Mouse (Mus musculus): ENCODE data around the gene Gm11757. TPM values are rescaled to one million over a fixed set of nuclear protein-coding genes. Genes with fewer than 3 reads are reported as not detected.
"Not testable (repeated sequence)": the region's sequence is repeated elsewhere in the genome, so short reads cannot be mapped to it uniquely, and the experiment has no call there.

The Gm11757 gene
- polyA plus RNA-seq (2015; fragmentation: Nextera tagmentation; extraction: Ambion mirVana) = not detected in 2 replicates

DNA sequence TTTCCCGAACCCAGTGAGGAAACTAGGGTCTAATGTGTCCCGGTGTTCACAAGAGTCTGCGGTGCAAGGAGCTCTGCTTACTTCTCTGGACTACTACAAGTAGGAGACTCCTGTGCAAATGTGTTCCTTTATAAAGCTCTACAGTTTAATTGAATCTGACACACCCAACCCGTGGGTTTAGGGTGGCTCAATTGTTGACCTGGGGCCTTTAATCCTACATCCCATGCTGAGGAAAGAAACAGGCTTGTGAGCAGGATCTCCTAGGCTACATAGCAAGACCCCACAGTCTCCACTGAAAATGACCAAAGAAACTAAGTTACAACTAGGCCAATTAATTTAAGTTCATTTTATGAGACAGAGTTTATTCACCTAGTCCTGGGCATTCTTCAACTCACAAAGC, at the start of gene Gm11757:
Gene Gm11757 (minus strand): TSS at position 101 of the 400 bp plus-strand sequence.
- not testable (repeated sequence) for H3K27ac ChIP-seq; H3K36me3 ChIP-seq (ENCODE audit: insufficient read depth, low read length); H3K9ac ChIP-seq (ENCODE audit: low read depth, low read length); H3K27me3 ChIP-seq (ENCODE audit: insufficient read depth, low read length); DNase-seq (ENCODE audit: low spot score); H3K4me1 ChIP-seq (replicated peaks; ENCODE audit: insufficient read depth, low read length); ATAC-seq (replicated peaks; ENCODE audit: low FRiP score, low read depth); H3K4me3 ChIP-seq (replicated peaks; ENCODE audit: low read depth, low read length); H3K9me3 ChIP-seq (replicated peaks; ENCODE audit: low read length); H3K4me2 ChIP-seq (ENCODE audit: low read length)
- WGBS = no CpG with 5 or more reads among the region's 4 CpGs

DNA sequence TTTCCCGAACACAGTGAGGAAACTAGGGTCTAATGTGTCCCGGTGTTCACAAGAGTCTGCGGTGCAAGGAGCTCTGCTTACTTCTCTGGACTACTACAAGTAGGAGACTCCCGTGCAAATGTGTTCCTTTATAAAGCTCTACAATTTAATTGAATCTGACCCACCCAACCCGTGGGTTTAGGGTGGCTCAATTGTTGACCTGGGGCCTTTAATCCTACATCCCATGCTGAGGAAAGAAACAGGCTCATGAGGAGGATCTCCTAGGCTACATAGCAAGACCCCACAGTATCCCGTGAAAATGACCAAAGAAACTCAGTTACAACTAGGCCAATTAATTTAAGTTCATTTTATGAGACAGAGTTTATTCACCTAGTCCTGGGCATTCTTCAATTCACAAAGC, 29.7 kb upstream of the Gm11757 start, which contains the start of gene Gm11756:
Gene Gm11756 (minus strand): TSS at position 101 of the 400 bp plus-strand sequence.
- not testable (repeated sequence) for H3K27ac ChIP-seq; ATAC-seq (replicated peaks; ENCODE audit: low FRiP score, low read depth); DNase-seq (ENCODE audit: low spot score); H3K4me2 ChIP-seq (ENCODE audit: low read length); H3K4me3 ChIP-seq (replicated peaks; ENCODE audit: low read depth, low read length); H3K27me3 ChIP-seq (ENCODE audit: insufficient read depth, low read length); H3K36me3 ChIP-seq (ENCODE audit: insufficient read depth, low read length); H3K9ac ChIP-seq (ENCODE audit: low read depth, low read length); H3K4me1 ChIP-seq (replicated peaks; ENCODE audit: insufficient read depth, low read length); H3K9me3 ChIP-seq (replicated peaks; ENCODE audit: low read length)
- WGBS = 89% methylated on average over 6 of the region's 6 CpGs

DNA sequence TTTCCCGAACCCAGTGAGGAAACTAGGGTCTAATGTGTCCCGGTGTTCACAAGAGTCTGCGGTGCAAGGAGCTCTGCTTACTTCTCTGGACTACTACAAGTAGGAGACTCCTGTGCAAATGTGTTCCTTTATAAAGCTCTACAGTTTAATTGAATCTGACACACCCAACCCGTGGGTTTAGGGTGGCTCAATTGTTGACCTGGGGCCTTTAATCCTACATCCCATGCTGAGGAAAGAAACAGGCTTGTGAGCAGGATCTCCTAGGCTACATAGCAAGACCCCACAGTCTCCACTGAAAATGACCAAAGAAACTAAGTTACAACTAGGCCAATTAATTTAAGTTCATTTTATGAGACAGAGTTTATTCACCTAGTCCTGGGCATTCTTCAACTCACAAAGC, 14.9 kb upstream of the Gm11757 start, which contains the start of gene Gm13871:
Gene Gm13871 (minus strand): TSS at position 101 of the 400 bp plus-strand sequence.
- H3K4me2 ChIP-seq (ENCODE audit: low read length); H3K4me3 ChIP-seq (replicated peaks; ENCODE audit: low read depth, low read length); H3K4me1 ChIP-seq (replicated peaks; ENCODE audit: insufficient read depth, low read length); H3K9ac ChIP-seq (ENCODE audit: low read depth, low read length); DNase-seq (ENCODE audit: low spot score); H3K9me3 ChIP-seq (replicated peaks; ENCODE audit: low read length); H3K36me3 ChIP-seq (ENCODE audit: insufficient read depth, low read length); H3K27me3 ChIP-seq (ENCODE audit: insufficient read depth, low read length); ATAC-seq (replicated peaks; ENCODE audit: low FRiP score, low read depth); H3K27ac ChIP-seq: not testable (repeated sequence)
- WGBS = no CpG with 5 or more reads among the region's 4 CpGs

DNA sequence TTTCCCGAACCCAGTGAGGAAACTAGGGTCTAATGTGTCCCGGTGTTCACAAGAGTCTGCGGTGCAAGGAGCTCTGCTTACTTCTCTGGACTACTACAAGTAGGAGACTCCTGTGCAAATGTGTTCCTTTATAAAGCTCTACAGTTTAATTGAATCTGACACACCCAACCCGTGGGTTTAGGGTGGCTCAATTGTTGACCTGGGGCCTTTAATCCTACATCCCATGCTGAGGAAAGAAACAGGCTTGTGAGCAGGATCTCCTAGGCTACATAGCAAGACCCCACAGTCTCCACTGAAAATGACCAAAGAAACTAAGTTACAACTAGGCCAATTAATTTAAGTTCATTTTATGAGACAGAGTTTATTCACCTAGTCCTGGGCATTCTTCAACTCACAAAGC, 14.7 kb downstream of the Gm11757 start, which contains the start of gene Gm11758:
Gene Gm11758 (minus strand): TSS at position 101 of the 400 bp plus-strand sequence.
- not testable (repeated sequence) for H3K9me3 ChIP-seq (replicated peaks; ENCODE audit: low read length); H3K27me3 ChIP-seq (ENCODE audit: insufficient read depth, low read length); H3K4me3 ChIP-seq (replicated peaks; ENCODE audit: low read depth, low read length); ATAC-seq (replicated peaks; ENCODE audit: low FRiP score, low read depth); H3K9ac ChIP-seq (ENCODE audit: low read depth, low read length); H3K27ac ChIP-seq; DNase-seq (ENCODE audit: low spot score); H3K36me3 ChIP-seq (ENCODE audit: insufficient read depth, low read length); H3K4me1 ChIP-seq (replicated peaks; ENCODE audit: insufficient read depth, low read length); H3K4me2 ChIP-seq (ENCODE audit: low read length)
- whole genome bisulfite sequencing = no CpG with 5 or more reads among the region's 4 CpGs

Other genes starting within 250 kb of the Gm11757 start
- not detected in 2 replicates for gene Gm11239, start 222.8 kb downstream of the Gm11757 start, polyA plus RNA-seq (2015; fragmentation: Nextera tagmentation; extraction: Ambion mirVana)
- gene Gm428, start 207.6 kb downstream of the Gm11757 start, polyA plus RNA-seq (2015; fragmentation: Nextera tagmentation; extraction: Ambion mirVana) = not detected in 2 replicates
- 3.4 TPM in 2 replicates for gene Rasef, start 100.1 kb downstream of the Gm11757 start, polyA plus RNA-seq (2015; fragmentation: Nextera tagmentation; extraction: Ambion mirVana)
- not detected in 2 replicates for gene Gm11758, start 14.8 kb downstream of the Gm11757 start, polyA plus RNA-seq (2015; fragmentation: Nextera tagmentation; extraction: Ambion mirVana)
- gene Gm13871, start 14.8 kb upstream of the Gm11757 start, polyA plus RNA-seq (2015; fragmentation: Nextera tagmentation; extraction: Ambion mirVana) = not detected in 2 replicates
- not detected in 2 replicates for gene Gm11756, start 29.6 kb upstream of the Gm11757 start, polyA plus RNA-seq (2015; fragmentation: Nextera tagmentation; extraction: Ambion mirVana)
- gene 2310002L09Rik, start 59.7 kb upstream of the Gm11757 start, polyA plus RNA-seq (2015; fragmentation: Nextera tagmentation; extraction: Ambion mirVana) = not detected in 2 replicates
- 0.37 and 0.41 TPM in 2 replicates for gene Frmd3, start 122.3 kb upstream of the Gm11757 start, polyA plus RNA-seq (2015; fragmentation: Nextera tagmentation; extraction: Ambion mirVana)